Mouse (Mus musculus): ENCODE results near the gene 4930524B15Rik. TPM values are rescaled to one million over a fixed set of nuclear protein-coding genes. Genes with fewer than 3 reads are reported as not detected.

Gene 4930524B15Rik
- 0.08 and 0.10 TPM in 2 replicates for polyA plus RNA-seq (2015; fragmentation: Nextera tagmentation; extraction: Ambion mirVana)

DNA sequence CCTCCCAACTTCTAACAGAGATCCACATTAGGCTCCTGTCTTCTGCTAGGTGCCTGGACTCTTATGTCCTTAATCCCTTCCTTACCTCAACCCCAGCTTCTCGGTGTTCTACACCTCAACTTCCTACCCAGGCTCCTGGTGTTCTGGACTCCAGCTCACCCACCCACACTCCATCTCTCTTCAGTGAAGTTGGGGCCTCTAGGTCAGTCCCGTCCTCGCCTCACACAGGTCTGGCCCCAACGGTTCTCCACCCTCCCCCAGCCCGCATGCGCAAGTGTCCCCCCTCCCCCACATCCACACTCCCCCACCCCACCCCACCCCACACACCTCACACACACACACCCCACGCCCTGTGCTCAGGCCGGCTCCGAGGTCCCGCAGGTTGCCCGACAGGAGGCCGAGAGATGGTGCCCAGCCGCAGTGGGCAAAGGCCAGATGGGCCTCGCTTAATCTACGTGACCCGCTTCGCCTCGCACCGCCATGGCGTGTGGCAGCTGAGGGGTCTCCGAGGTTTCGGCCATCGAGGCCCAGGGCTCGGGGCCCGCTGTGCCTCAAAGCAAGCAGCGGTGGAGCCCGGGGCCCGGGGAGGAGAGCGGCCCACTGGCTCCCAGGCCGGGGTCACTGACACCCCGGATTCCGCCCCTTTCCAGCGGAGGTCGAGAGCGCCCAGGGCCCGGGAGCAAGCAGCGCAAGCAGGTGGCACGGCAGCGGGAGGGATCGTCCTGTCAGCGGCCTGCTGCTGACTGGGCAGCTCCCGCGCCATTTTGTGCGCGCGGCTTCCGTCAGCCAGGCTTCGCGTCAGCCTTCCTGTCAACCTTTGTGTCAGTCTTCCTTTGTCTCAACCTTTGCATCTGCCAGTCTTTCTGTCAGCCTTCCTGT is at the start of gene 4930524B15Rik:
4930524B15Rik (plus strand) TSS at position 337 of the 879 bp plus-strand sequence.
- Histone ChIP-seq H3K27ac (replicated peaks) (no peak within 1 kb of the TSS), H3K4me2 (replicated peaks; ENCODE audit: low read depth) (peak within 1 kb of the TSS; percentile 52), H3K27me3 (ENCODE audit: control insufficient read depth, insufficient read depth, low read length) (no peaks in the 10 kb centered on the region), H3K9ac (ENCODE audit: low read length) (peak within 1 kb of the TSS; percentile 27; the same call in 1 of the 2 replicates), H3K4me3 (ENCODE audit: low read depth, low read length) (peak within 1 kb of the TSS; percentile 25), H3K9me3 (ENCODE audit: control insufficient read depth, low read length) (no peaks in the 10 kb centered on the region), H3K4me1 (replicated peaks; ENCODE audit: control insufficient read depth, insufficient read depth) (no peaks in the 10 kb centered on the region), H3K36me3 (ENCODE audit: control insufficient read depth, insufficient read depth, low read length) (no peaks in the 10 kb centered on the region)
- WGBS, result 36% methylated on average over 48 of the region's 49 CpGs
- peak; percentile 53 for ATAC-seq (ENCODE audit: low FRiP score, low TSS enrichment)
- DNase-seq (ENCODE audit: low spot score), result peak; percentile 29
- TF ChIP-seq EP300 (optimal IDR thresholded peaks at IDR 0.05), result no peak
- no peak for TF ChIP-seq CTCF (IDR thresholded peaks at IDR 0.05; ENCODE audit: low read depth)

DNA sequence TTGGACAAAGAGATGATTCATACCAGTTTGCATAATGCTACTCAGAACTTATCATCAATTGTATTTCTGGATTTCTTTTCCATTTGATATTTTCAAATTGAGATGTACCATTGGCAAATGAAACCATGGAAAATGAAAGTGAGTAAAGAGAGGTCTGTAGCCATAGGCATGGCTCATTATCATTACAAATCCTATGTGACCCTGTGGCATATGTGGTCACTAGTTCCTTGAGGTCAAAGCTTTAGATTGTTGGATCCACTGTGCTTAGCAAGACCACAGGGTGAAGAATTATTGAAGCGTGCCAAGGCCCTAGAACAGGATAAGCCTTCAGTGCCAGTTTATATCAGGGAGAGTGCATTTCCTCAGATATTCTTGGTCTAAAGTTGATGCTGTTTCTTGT is 47.6 kb upstream of the 4930524B15Rik start:
- TF ChIP-seq CTCF (IDR thresholded peaks at IDR 0.05; ENCODE audit: low read depth), result no peak
- no peak for TF ChIP-seq EP300 (optimal IDR thresholded peaks at IDR 0.05)
- Histone ChIP-seq H3K9me3 (ENCODE audit: control insufficient read depth, low read length) (no peaks in the 10 kb centered on the region), H3K4me3 (ENCODE audit: low read depth, low read length) (no peak overlapping the region), H3K27me3 (ENCODE audit: control insufficient read depth, insufficient read depth, low read length) (no peaks in the 10 kb centered on the region), H3K4me2 (replicated peaks; ENCODE audit: low read depth) (no peak overlapping the region), H3K4me1 (replicated peaks; ENCODE audit: control insufficient read depth, insufficient read depth) (no peaks in the 10 kb centered on the region), H3K36me3 (ENCODE audit: control insufficient read depth, insufficient read depth, low read length) (peaks cover 4% of the 10 kb centered on the region), H3K9ac (ENCODE audit: low read length) (no peak overlapping the region), H3K27ac (replicated peaks) (no peak overlapping the region)
- no peak for ATAC-seq (ENCODE audit: low FRiP score, low TSS enrichment)
- WGBS, result 92% methylated on average over 1 of the region's 1 CpGs
- DNase-seq (ENCODE audit: low spot score), result no peak

DNA sequence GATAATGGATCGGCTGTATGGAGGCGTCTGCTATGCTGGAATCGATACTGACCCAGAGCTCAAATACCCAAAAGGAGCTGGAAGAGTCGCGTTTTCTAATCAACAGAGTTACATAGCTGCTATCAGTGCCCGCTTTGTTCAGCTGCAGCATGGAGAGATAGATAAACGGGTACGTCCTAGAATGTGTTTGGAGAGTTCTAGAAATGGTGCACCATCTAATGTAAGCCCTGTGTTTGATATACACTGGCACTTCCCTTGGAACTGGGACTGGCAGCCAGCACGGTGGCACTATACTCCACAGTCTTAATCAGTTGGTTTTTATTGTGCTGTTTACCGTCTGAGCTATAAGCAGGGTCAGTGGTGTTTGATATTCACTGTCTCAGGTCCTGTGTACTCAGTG is 35.3 kb upstream of the 4930524B15Rik start:
- no peak for ATAC-seq (ENCODE audit: low FRiP score, low TSS enrichment)
- H3K9me3 ChIP-seq (ENCODE audit: control insufficient read depth, low read length), result no peaks in the 10 kb centered on the region
- H3K4me3 ChIP-seq (ENCODE audit: low read depth, low read length), result no peak overlapping the region
- H3K4me1 ChIP-seq (replicated peaks; ENCODE audit: control insufficient read depth, insufficient read depth), result no peaks in the 10 kb centered on the region
- TF ChIP-seq CTCF (IDR thresholded peaks at IDR 0.05; ENCODE audit: low read depth), result no peak
- TF ChIP-seq EP300 (optimal IDR thresholded peaks at IDR 0.05), result no peak
- no peak for DNase-seq (ENCODE audit: low spot score)
- H3K9ac ChIP-seq (ENCODE audit: low read length), result no peak overlapping the region
- no peak overlapping the region for H3K27ac ChIP-seq (replicated peaks)
- H3K4me2 ChIP-seq (replicated peaks; ENCODE audit: low read depth), result no peak overlapping the region
- WGBS, result 92% methylated on average over 10 of the region's 10 CpGs
- no peaks in the 10 kb centered on the region for H3K27me3 ChIP-seq (ENCODE audit: control insufficient read depth, insufficient read depth, low read length)
- peaks cover 19% of the 10 kb centered on the region for H3K36me3 ChIP-seq (ENCODE audit: control insufficient read depth, insufficient read depth, low read length)

DNA sequence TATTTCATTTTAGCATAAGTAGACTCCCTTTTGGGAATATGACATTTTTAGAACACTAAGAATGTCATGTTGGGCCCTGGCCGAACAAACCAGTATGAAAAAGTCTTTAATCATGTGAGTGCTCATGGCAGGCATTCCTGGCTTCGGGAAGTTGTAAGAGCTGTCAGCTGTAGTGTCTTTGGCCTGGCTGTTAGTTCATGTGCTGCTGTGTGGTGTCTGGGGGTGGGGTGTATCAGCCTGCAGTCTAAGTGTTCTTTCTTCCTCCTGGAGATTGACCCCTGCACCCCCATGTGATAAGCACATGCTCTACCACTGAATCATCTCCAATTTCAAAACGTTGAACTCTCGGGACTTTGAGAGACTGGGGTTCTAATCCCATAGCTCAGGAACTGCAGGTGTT is 29.7 kb upstream of the 4930524B15Rik start:
- 28% methylated on average over 4 of the region's 4 CpGs for WGBS
- DNase-seq (ENCODE audit: low spot score), result no peak
- H3K4me2 ChIP-seq (replicated peaks; ENCODE audit: low read depth), result no peak overlapping the region
- no peak overlapping the region for H3K9ac ChIP-seq (ENCODE audit: low read length)
- no peaks in the 10 kb centered on the region for H3K27me3 ChIP-seq (ENCODE audit: control insufficient read depth, insufficient read depth, low read length)
- H3K36me3 ChIP-seq (ENCODE audit: control insufficient read depth, insufficient read depth, low read length), result peaks cover 4% of the 10 kb centered on the region; the same call in 1 of the 2 replicates
- TF ChIP-seq EP300 (optimal IDR thresholded peaks at IDR 0.05), result no peak
- no peak for TF ChIP-seq CTCF (IDR thresholded peaks at IDR 0.05; ENCODE audit: low read depth)
- no peak overlapping the region for H3K4me3 ChIP-seq (ENCODE audit: low read depth, low read length)
- no peaks in the 10 kb centered on the region for H3K9me3 ChIP-seq (ENCODE audit: control insufficient read depth, low read length)
- H3K4me1 ChIP-seq (replicated peaks; ENCODE audit: control insufficient read depth, insufficient read depth), result no peaks in the 10 kb centered on the region
- ATAC-seq (ENCODE audit: low FRiP score, low TSS enrichment), result no peak
- no peak overlapping the region for H3K27ac ChIP-seq (replicated peaks)

DNA sequence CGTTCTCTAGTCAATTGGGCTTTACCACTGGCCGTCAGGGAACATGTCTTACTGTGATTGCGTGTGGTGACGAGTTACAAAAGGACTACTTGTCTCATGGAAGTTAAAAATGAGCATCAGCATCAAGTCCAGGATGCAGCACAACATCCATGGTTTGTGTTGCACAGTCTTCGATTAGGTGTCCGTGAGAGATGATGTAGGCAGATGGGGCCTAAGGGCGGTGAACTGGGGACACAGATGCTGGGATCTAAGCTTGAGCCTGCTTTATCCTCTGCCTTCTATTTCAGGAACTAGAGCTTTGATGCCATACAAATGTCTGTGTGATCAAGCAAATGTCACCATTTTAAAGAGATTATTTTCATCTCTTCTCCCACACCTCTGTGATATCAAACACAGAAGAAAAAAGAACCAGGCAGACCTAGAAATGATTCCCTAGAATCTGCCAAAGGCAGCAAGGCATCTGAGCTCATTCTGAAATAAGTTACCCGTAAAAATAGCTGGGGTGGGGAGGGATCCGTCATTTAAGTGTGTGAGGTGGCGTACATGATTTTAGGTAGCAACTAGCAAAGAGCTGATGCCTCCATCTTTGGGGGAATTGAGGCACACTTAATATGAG is 28.4 kb upstream of the 4930524B15Rik start:
- no peak overlapping the region for H3K27ac ChIP-seq (replicated peaks)
- peaks cover 4% of the 10 kb centered on the region; the same call in 1 of the 2 replicates for H3K36me3 ChIP-seq (ENCODE audit: control insufficient read depth, insufficient read depth, low read length)
- H3K9me3 ChIP-seq (ENCODE audit: control insufficient read depth, low read length), result no peaks in the 10 kb centered on the region
- no peak overlapping the region for H3K4me2 ChIP-seq (replicated peaks; ENCODE audit: low read depth)
- no peaks in the 10 kb centered on the region for H3K27me3 ChIP-seq (ENCODE audit: control insufficient read depth, insufficient read depth, low read length)
- TF ChIP-seq CTCF (IDR thresholded peaks at IDR 0.05; ENCODE audit: low read depth) (no peak), EP300 (optimal IDR thresholded peaks at IDR 0.05) (no peak)
- H3K4me1 ChIP-seq (replicated peaks; ENCODE audit: control insufficient read depth, insufficient read depth), result no peaks in the 10 kb centered on the region
- DNase-seq (ENCODE audit: low spot score) (no peak), ATAC-seq (ENCODE audit: low FRiP score, low TSS enrichment) (0 out of 2 replicates have a peak, but pooled peaks have one; percentile 6)
- no peak overlapping the region for H3K4me3 ChIP-seq (ENCODE audit: low read depth, low read length)
- 93% methylated on average over 10 of the region's 10 CpGs for WGBS
- no peak overlapping the region for H3K9ac ChIP-seq (ENCODE audit: low read length)

Data from stomach, postnatal 0 days (tissue).